Mouse (Mus musculus): ENCODE measurements around the gene Minpp1. TPM values are rescaled to one million over a fixed set of nuclear protein-coding genes. Genes with fewer than 3 reads are reported as not detected.

The Minpp1 gene
- polyA plus RNA-seq, 1 experiment from 2014 or later = 51.3 TPM

GRCm38 (mm10) chr19:32497411-32497810, 11.8 kb downstream of the Minpp1 start:
- no peak overlapping the region for H3K27ac ChIP-seq (ENCODE audit: low read length)
- peaks cover 5% of the 10 kb centered on the region for H3K36me3 ChIP-seq (ENCODE audit: control insufficient read depth, insufficient read depth, low read length)
- no peaks in the 10 kb centered on the region for H3K27me3 ChIP-seq (ENCODE audit: control insufficient read depth, insufficient read depth, low read depth, low read length)

GRCm38 (mm10) chr19:32498002-32498401, 12.4 kb downstream of the Minpp1 start:
- 94% methylated on average over 5 of the region's 5 CpGs for WGBS
- no peaks in the 10 kb centered on the region for H3K9me3 ChIP-seq (ENCODE audit: control insufficient read depth, low read length)
- no peaks in the 10 kb centered on the region for H3K27me3 ChIP-seq (ENCODE audit: control insufficient read depth, insufficient read depth, low read depth, low read length)
- H3K36me3 ChIP-seq (ENCODE audit: control insufficient read depth, insufficient read depth, low read length) = peaks cover 5% of the 10 kb centered on the region
- no peak overlapping the region for H3K4me3 ChIP-seq (ENCODE audit: low read length)
- H3K9ac ChIP-seq (ENCODE audit: low read length) = no peak overlapping the region
- ATAC-seq (ENCODE audit: low read depth) = no peak
- no peaks in the 10 kb centered on the region for H3K4me1 ChIP-seq (replicated peaks; ENCODE audit: control insufficient read depth, insufficient read depth, low read length)
- no peak overlapping the region for H3K4me2 ChIP-seq (ENCODE audit: low read depth, low read length)
- H3K27ac ChIP-seq (ENCODE audit: low read length) = no peak overlapping the region

More at GRCm38 (mm10) chr19:32497411-32497810, 11.8 kb downstream of the Minpp1 start:
- H3K9me3 ChIP-seq (ENCODE audit: control insufficient read depth, low read length) = no peaks in the 10 kb centered on the region
- WGBS = 85% methylated on average over 6 of the region's 6 CpGs
- H3K4me3 ChIP-seq (ENCODE audit: low read length) = no peak overlapping the region
- H3K4me2 ChIP-seq (ENCODE audit: low read depth, low read length) = no peak overlapping the region
- ATAC-seq (ENCODE audit: low read depth) = no peak
- no peaks in the 10 kb centered on the region for H3K4me1 ChIP-seq (replicated peaks; ENCODE audit: control insufficient read depth, insufficient read depth, low read length)
- no peak overlapping the region for H3K9ac ChIP-seq (ENCODE audit: low read length)

GRCm38 (mm10) chr19:32501414-32501813, 15.8 kb downstream of the Minpp1 start:
- Histone ChIP-seq H3K27ac (ENCODE audit: low read length) (no peak overlapping the region), H3K4me2 (ENCODE audit: low read depth, low read length) (no peak overlapping the region), H3K27me3 (ENCODE audit: control insufficient read depth, insufficient read depth, low read depth, low read length) (no peaks in the 10 kb centered on the region), H3K4me3 (ENCODE audit: low read length) (no peak overlapping the region), H3K36me3 (ENCODE audit: control insufficient read depth, insufficient read depth, low read length) (peaks cover 3% of the 10 kb centered on the region), H3K4me1 (replicated peaks; ENCODE audit: control insufficient read depth, insufficient read depth, low read length) (no peaks in the 10 kb centered on the region), H3K9ac (ENCODE audit: low read length) (no peak overlapping the region), H3K9me3 (ENCODE audit: control insufficient read depth, low read length) (no peaks in the 10 kb centered on the region)
- WGBS = 77% methylated on average over 6 of the region's 6 CpGs
- no peak for ATAC-seq (ENCODE audit: low read depth)

DNA sequence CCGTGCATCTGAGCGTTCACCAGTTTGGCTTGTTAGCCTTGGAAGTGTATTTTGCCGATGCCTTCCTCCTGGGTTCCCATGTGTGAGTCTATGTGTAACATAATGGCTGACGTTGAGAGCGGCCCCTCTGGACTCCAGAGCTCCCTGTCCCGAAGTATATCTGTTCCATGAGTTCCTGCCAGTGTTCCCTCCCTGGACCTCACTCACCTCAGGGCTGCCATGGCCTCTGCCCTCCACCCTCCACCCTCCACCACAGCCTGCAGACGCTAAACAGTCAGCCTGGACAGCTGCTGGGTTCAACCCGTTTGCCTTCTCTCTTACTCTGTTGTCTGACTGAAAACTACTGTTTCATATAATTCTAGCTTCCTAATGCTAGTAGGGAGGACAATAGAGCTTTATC, 20.5 kb downstream of the Minpp1 start:
- H3K36me3 ChIP-seq (ENCODE audit: control insufficient read depth, insufficient read depth, low read length) = peaks cover 3% of the 10 kb centered on the region; the same call in 1 of the 2 replicates
- H3K4me2 ChIP-seq (ENCODE audit: low read depth, low read length) = no peak overlapping the region

GRCm38 (mm10) chr19:32506514-32506913, 20.9 kb downstream of the Minpp1 start:
- peaks cover 3% of the 10 kb centered on the region; the same call in 1 of the 2 replicates for H3K36me3 ChIP-seq (ENCODE audit: control insufficient read depth, insufficient read depth, low read length)
- H3K4me3 ChIP-seq (ENCODE audit: low read length) = no peak overlapping the region
- H3K4me1 ChIP-seq (replicated peaks; ENCODE audit: control insufficient read depth, insufficient read depth, low read length) = no peaks in the 10 kb centered on the region
- H3K27me3 ChIP-seq (ENCODE audit: control insufficient read depth, insufficient read depth, low read depth, low read length) = no peaks in the 10 kb centered on the region
- no peak overlapping the region for H3K4me2 ChIP-seq (ENCODE audit: low read depth, low read length)
- no peak overlapping the region for H3K9ac ChIP-seq (ENCODE audit: low read length)
- H3K27ac ChIP-seq (ENCODE audit: low read length) = no peak overlapping the region
- H3K9me3 ChIP-seq (ENCODE audit: control insufficient read depth, low read length) = no peaks in the 10 kb centered on the region
- ATAC-seq (ENCODE audit: low read depth) = no peak
- WGBS = 72% methylated on average over 5 of the region's 5 CpGs

More for the DNA sequence above, 20.5 kb downstream of the Minpp1 start:
- no peaks in the 10 kb centered on the region for H3K9me3 ChIP-seq (ENCODE audit: control insufficient read depth, low read length)
- no peak overlapping the region for H3K9ac ChIP-seq (ENCODE audit: low read length)
- no peaks in the 10 kb centered on the region for H3K27me3 ChIP-seq (ENCODE audit: control insufficient read depth, insufficient read depth, low read depth, low read length)
- no peaks in the 10 kb centered on the region for H3K4me1 ChIP-seq (replicated peaks; ENCODE audit: control insufficient read depth, insufficient read depth, low read length)
- peak overlapping the region; percentile 31; the same call in 1 of the 2 replicates for H3K27ac ChIP-seq (ENCODE audit: low read length)
- H3K4me3 ChIP-seq (ENCODE audit: low read length) = no peak overlapping the region
- 83% methylated on average over 8 of the region's 8 CpGs for WGBS
- ATAC-seq (ENCODE audit: low read depth) = no peak

DNA sequence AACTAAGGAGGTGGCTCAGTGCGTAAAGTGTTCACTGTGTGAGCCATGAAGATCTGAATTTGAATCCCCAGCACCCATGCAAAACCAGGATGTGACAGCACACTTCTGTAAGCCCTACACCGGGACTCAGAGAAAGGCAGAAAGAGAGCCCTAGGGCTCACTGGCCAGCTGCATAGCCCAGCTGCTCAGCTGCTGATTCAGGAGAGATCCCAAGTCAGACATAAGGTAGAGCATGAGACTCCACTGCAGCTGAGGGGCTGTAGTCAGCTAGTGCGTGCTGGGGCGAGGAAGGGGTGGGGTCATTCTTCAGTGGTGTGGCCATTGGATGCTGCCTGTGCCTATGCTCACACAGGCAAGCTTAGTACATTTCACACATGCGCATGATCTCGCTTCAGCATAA, 21.5 kb downstream of the Minpp1 start:
- Histone ChIP-seq H3K36me3 (ENCODE audit: control insufficient read depth, insufficient read depth, low read length) (peaks cover 5% of the 10 kb centered on the region), H3K27ac (ENCODE audit: low read length) (no peak overlapping the region), H3K4me1 (replicated peaks; ENCODE audit: control insufficient read depth, insufficient read depth, low read length) (no peaks in the 10 kb centered on the region), H3K9me3 (ENCODE audit: control insufficient read depth, low read length) (peaks cover 3% of the 10 kb centered on the region; the same call in 1 of the 2 replicates), H3K27me3 (ENCODE audit: control insufficient read depth, insufficient read depth, low read depth, low read length) (no peaks in the 10 kb centered on the region), H3K4me3 (ENCODE audit: low read length) (no peak overlapping the region), H3K4me2 (ENCODE audit: low read depth, low read length) (no peak overlapping the region), H3K9ac (ENCODE audit: low read length) (no peak overlapping the region)
- no peak for ATAC-seq (ENCODE audit: low read depth)
- WGBS = 84% methylated on average over 6 of the region's 6 CpGs

DNA sequence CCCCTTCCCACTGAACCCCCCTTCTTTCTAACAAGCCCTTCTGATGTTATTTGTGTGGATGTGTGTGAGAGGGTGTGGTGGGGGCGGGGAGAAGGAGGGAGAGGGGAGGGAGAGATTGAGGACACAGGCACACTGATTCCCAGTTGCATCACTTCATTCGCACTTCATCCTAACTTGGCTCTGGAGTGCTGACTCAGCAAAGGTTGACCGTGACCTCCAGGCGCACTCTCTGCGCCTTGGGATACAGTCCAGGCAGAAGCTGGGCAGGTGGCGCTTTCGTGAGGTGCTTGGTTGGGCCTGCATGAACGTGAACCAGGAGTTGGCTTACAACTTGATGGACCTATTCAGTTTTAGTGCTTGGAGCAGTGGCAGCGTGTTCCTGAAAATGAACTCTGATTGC, 22.0 kb downstream of the Minpp1 start:
- Histone ChIP-seq H3K36me3 (ENCODE audit: control insufficient read depth, insufficient read depth, low read length) (peaks cover 8% of the 10 kb centered on the region), H3K4me2 (ENCODE audit: low read depth, low read length) (no peak overlapping the region), H3K27ac (ENCODE audit: low read length) (no peak overlapping the region), H3K4me1 (replicated peaks; ENCODE audit: control insufficient read depth, insufficient read depth, low read length) (no peaks in the 10 kb centered on the region), H3K9me3 (ENCODE audit: control insufficient read depth, low read length) (peaks cover 5% of the 10 kb centered on the region; the same call in 1 of the 2 replicates), H3K9ac (ENCODE audit: low read length) (no peak overlapping the region), H3K27me3 (ENCODE audit: control insufficient read depth, insufficient read depth, low read depth, low read length) (no peaks in the 10 kb centered on the region), H3K4me3 (ENCODE audit: low read length) (no peak overlapping the region)
- WGBS = 71% methylated on average over 9 of the region's 9 CpGs
- ATAC-seq (ENCODE audit: low read depth) = 0 out of 2 replicates have a peak, but pooled peaks have one; percentile 26

DNA sequence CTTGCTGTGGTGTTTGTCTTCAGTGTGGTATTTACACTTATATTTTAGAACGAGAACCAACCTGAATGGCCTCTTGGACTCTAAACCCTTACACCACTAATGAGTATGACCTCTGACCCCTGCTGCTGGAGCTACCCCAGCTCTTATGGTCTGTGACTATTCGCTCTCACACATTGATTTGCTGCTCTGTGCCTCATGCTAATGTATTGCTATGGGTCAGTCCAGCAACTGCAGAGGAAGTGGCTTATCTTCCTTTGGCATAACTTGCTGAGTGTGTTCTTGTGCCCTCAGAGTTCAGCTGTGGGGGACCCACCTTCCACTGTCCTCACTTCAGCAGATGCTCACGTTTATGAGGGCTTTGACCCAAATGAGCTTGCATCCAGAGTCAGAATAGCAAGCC, 24.7 kb downstream of the Minpp1 start:
- Histone ChIP-seq H3K9me3 (ENCODE audit: control insufficient read depth, low read length) (peaks cover 5% of the 10 kb centered on the region; the same call in 1 of the 2 replicates), H3K9ac (ENCODE audit: low read length) (no peak overlapping the region), H3K4me2 (ENCODE audit: low read depth, low read length) (no peak overlapping the region), H3K27me3 (ENCODE audit: control insufficient read depth, insufficient read depth, low read depth, low read length) (no peaks in the 10 kb centered on the region), H3K27ac (ENCODE audit: low read length) (no peak overlapping the region), H3K36me3 (ENCODE audit: control insufficient read depth, insufficient read depth, low read length) (peaks cover 11% of the 10 kb centered on the region), H3K4me1 (replicated peaks; ENCODE audit: control insufficient read depth, insufficient read depth, low read length) (no peaks in the 10 kb centered on the region), H3K4me3 (ENCODE audit: low read length) (no peak overlapping the region)
- WGBS = 74% methylated on average over 3 of the region's 3 CpGs
- no peak for ATAC-seq (ENCODE audit: low read depth)

GRCm38 (mm10) chr19:32510962-32511361, 25.4 kb downstream of the Minpp1 start:
- Histone ChIP-seq H3K9me3 (ENCODE audit: control insufficient read depth, low read length) (peaks cover 5% of the 10 kb centered on the region; the same call in 1 of the 2 replicates), H3K27me3 (ENCODE audit: control insufficient read depth, insufficient read depth, low read depth, low read length) (no peaks in the 10 kb centered on the region), H3K36me3 (ENCODE audit: control insufficient read depth, insufficient read depth, low read length) (peaks cover 14% of the 10 kb centered on the region), H3K4me3 (ENCODE audit: low read length) (no peak overlapping the region), H3K4me2 (ENCODE audit: low read depth, low read length) (no peak overlapping the region), H3K27ac (ENCODE audit: low read length) (no peak overlapping the region), H3K4me1 (replicated peaks; ENCODE audit: control insufficient read depth, insufficient read depth, low read length) (no peaks in the 10 kb centered on the region), H3K9ac (ENCODE audit: low read length) (no peak overlapping the region)
- WGBS = 84% methylated on average over 6 of the region's 6 CpGs
- no peak for ATAC-seq (ENCODE audit: low read depth)

GRCm38 (mm10) chr19:32512518-32512917, 26.9 kb downstream of the Minpp1 start:
- H3K27ac ChIP-seq (ENCODE audit: low read length) = no peak overlapping the region
- no peaks in the 10 kb centered on the region for H3K27me3 ChIP-seq (ENCODE audit: control insufficient read depth, insufficient read depth, low read depth, low read length)
- ATAC-seq (ENCODE audit: low read depth) = no peak
- peaks cover 19% of the 10 kb centered on the region for H3K36me3 ChIP-seq (ENCODE audit: control insufficient read depth, insufficient read depth, low read length)
- peaks cover 5% of the 10 kb centered on the region; the same call in 1 of the 2 replicates for H3K9me3 ChIP-seq (ENCODE audit: control insufficient read depth, low read length)
- H3K4me1 ChIP-seq (replicated peaks; ENCODE audit: control insufficient read depth, insufficient read depth, low read length) = no peaks in the 10 kb centered on the region
- H3K9ac ChIP-seq (ENCODE audit: low read length) = no peak overlapping the region
- no peak overlapping the region for H3K4me3 ChIP-seq (ENCODE audit: low read length)
- H3K4me2 ChIP-seq (ENCODE audit: low read depth, low read length) = no peak overlapping the region
- 35% methylated on average over 1 of the region's 1 CpGs for WGBS

Measured in lung, embryonic 16.5 days (tissue).